Mouse (Mus musculus): ENCODE measurements around the gene Ldhc. TPM values are rescaled to one million over a fixed set of nuclear protein-coding genes. Genes with fewer than 3 reads are reported as not detected.
A peak's percentile ranks its signal among the peaks of the same experiment; 100 is the strongest.
"Not testable (repeated sequence)": the region's sequence is repeated elsewhere in the genome, so short reads cannot be mapped to it uniquely, and the experiment has no call there.

The Ldhc gene
- total and polyA plus RNA-seq, 3 experiments = not detected

DNA sequence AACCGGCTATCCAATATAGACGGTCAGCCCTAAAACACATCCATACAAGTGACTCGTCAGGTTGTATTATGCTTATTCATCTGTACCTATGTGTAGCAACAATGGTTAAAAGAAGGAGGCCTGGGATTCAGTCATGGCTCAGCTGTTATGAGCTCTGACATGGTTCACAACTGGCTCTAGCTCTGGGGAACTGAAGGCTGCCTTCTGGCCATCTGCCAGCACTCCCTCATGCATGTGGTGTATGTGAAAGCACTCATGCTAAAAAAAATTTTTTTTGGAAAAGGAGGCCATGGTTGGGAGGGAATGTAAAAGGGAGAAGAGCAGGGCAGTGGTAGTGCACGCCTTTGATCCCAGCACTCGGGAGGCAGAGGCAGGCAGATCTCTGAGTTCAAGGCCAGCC, 18.8 kb downstream of the Ldhc start:
- Histone ChIP-seq H3K9me3 (replicated peaks; ENCODE audit: low read length) (no peaks in the 10 kb centered on the region), H3K4me1 (ENCODE audit: control insufficient read depth in 1 of 2, insufficient read depth in 2 of 2) (peaks cover 2 to 14% of the 10 kb centered on the region in 2 experiments; a peak in 2 of 4 replicates), H3K36me3 (replicated peaks in 1 of 2; ENCODE audit: control insufficient read depth in 1 of 2, insufficient read depth in 1 of 2, low read length in 1 of 2) (peaks cover 0 to 2% of the 10 kb centered on the region in 2 experiments), H3K9ac (ENCODE audit: insufficient read depth, low read depth) (no peak overlapping the region), H3K79me2 (replicated peaks; ENCODE audit: control insufficient read depth, extremely low read depth, insufficient read depth, poor library complexity, severe bottlenecking) (no peaks in the 10 kb centered on the region), H3K27ac (ENCODE audit: insufficient read depth, low read depth) (no peak overlapping the region), H3K4me2 (ENCODE audit: insufficient read depth, low read depth, poor library complexity, severe bottlenecking) (no peak overlapping the region), H3K4me3 (replicated peaks in 1 of 3; ENCODE audit: low read depth in 2 of 3, low read length in 2 of 3, poor library complexity in 1 of 3) (no peak overlapping the region), H3K27me3 (replicated peaks) (no peaks in the 10 kb centered on the region)
- in situ Hi-C loops (cut with MboI; ENCODE audit: low pct_ligation_motif_present, low pct_unique_long_range_greater_than_20kb, low sequenced_read_pairs) = no loop called here
- dilution Hi-C loops (cut with MboI; ENCODE audit: extremely low pct_ligation_motif_present, extremely low pct_unique_long_range_greater_than_20kb, low sequenced_read_pairs) = no loop called here
- TF ChIP-seq RAD21 (IDR thresholded peaks at IDR 0.05; ENCODE audit: low read depth, low read length) (no peak), SMC3 (IDR thresholded peaks at IDR 0.05; ENCODE audit: low read depth, low read length) (no peak), ZKSCAN1 (IDR thresholded peaks at IDR 0.05; ENCODE audit: borderline replicate concordance, low read depth, low read length) (no peak), USF2 (conservative IDR thresholded peaks at IDR 0.05; ENCODE audit: low read depth, low read length) (no peak)
- DNase-seq (ENCODE audit: extremely low read depth) = no peak

DNA sequence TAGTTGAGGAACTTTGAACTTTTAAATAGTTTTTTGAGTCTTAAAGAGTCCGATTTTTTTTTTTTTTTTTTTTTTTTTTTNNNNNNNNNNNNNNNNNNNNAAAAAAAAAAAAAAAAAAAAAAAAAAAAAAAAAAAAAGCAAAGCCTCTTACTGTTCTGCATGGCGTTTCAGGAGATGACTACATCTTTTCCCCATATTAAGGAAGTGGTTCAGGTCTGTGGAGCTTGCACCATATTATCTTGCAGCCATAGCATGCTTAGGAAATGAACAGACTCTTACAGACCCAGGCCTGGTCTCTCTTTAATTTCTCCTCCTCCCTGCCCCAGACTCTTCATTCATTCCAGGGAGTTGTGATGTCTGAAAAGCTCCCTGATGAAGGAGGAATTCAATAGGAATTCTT, 20.0 kb downstream of the Ldhc start:
- Histone ChIP-seq H3K9ac (ENCODE audit: insufficient read depth, low read depth) (no peak overlapping the region), H3K27ac (ENCODE audit: insufficient read depth, low read depth) (no peak overlapping the region), H3K79me2 (replicated peaks; ENCODE audit: control insufficient read depth, extremely low read depth, insufficient read depth, poor library complexity, severe bottlenecking) (no peaks in the 10 kb centered on the region), H3K9me3 (replicated peaks; ENCODE audit: low read length) (no peaks in the 10 kb centered on the region), H3K4me1 (ENCODE audit: control insufficient read depth in 1 of 2, insufficient read depth in 2 of 2) (peaks cover 2 to 14% of the 10 kb centered on the region in 2 experiments; a peak in 2 of 4 replicates), H3K4me2 (ENCODE audit: insufficient read depth, low read depth, poor library complexity, severe bottlenecking) (no peak overlapping the region), H3K36me3 (replicated peaks in 1 of 2; ENCODE audit: control insufficient read depth in 1 of 2, insufficient read depth in 1 of 2, low read length in 1 of 2) (peaks cover 0 to 11% of the 10 kb centered on the region in 2 experiments), H3K4me3 (replicated peaks in 1 of 3; ENCODE audit: low read depth in 2 of 3, low read length in 2 of 3, poor library complexity in 1 of 3) (no peak overlapping the region), H3K27me3 (replicated peaks) (no peaks in the 10 kb centered on the region)
- dilution Hi-C loops (cut with MboI; ENCODE audit: extremely low pct_ligation_motif_present, extremely low pct_unique_long_range_greater_than_20kb, low sequenced_read_pairs) (no loop called here), in situ Hi-C loops (cut with MboI; ENCODE audit: low pct_ligation_motif_present, low pct_unique_long_range_greater_than_20kb, low sequenced_read_pairs) (no loop called here)
- TF ChIP-seq ZNF384 (IDR thresholded peaks at IDR 0.05; ENCODE audit: low read depth, low read length) (peak; percentile 91), MAZ (IDR thresholded peaks at IDR 0.05; ENCODE audit: low read depth, low read length) (no peak)
- DNase-seq (ENCODE audit: extremely low read depth) = peak; percentile 42

DNA sequence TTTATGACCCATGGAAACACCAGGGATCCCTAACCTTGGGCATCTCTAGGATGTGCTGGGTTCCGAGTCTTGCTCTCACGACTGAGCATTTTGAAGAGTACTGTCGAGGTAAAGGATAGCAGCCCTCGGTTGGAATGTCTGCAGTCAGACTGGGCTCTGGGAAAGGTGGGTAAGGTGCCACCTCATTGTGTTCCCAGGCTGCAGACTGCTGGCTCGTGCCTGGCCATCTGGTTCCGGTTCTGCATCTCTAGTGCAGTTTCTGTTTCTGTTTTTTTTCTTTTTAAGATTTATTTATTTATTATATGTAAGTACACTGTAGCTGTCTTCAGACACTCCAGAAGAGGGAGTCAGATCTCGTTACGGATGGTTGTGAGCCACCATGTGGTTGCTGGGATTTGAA, 20.9 kb downstream of the Ldhc start:
- TF ChIP-seq ETS1 (conservative IDR thresholded peaks at IDR 0.05; ENCODE audit: low read depth, low read length) (peak; percentile 35; the same call in 1 of the 2 replicates), IRF4 (IDR thresholded peaks at IDR 0.05; ENCODE audit: low read depth, low read length) (0 out of 2 replicates have a peak, but pooled peaks have one; percentile 12), BHLHE40 (IDR thresholded peaks at IDR 0.05; ENCODE audit: low read depth, low read length) (peak; percentile 76)
- H3K9me3 ChIP-seq (replicated peaks; ENCODE audit: low read length); H3K4me3 ChIP-seq (replicated peaks in 1 of 3; ENCODE audit: low read depth in 2 of 3, low read length in 2 of 3, poor library complexity in 1 of 3); H3K79me2 ChIP-seq (replicated peaks; ENCODE audit: control insufficient read depth, extremely low read depth, insufficient read depth, poor library complexity, severe bottlenecking); dilution Hi-C loops (cut with MboI; ENCODE audit: extremely low pct_ligation_motif_present, extremely low pct_unique_long_range_greater_than_20kb, low sequenced_read_pairs); in situ Hi-C loops (cut with MboI; ENCODE audit: low pct_ligation_motif_present, low pct_unique_long_range_greater_than_20kb, low sequenced_read_pairs); H3K27ac ChIP-seq (ENCODE audit: insufficient read depth, low read depth); H3K27me3 ChIP-seq (replicated peaks); H3K4me2 ChIP-seq (ENCODE audit: insufficient read depth, low read depth, poor library complexity, severe bottlenecking); H3K9ac ChIP-seq (ENCODE audit: insufficient read depth, low read depth): not testable (repeated sequence)
- peaks cover 3 to 21% of the 10 kb centered on the region in 2 experiments for H3K36me3 ChIP-seq (replicated peaks in 1 of 2; ENCODE audit: control insufficient read depth in 1 of 2, insufficient read depth in 1 of 2, low read length in 1 of 2)
- peaks cover 2 to 14% of the 10 kb centered on the region in 2 experiments; a peak in 2 of 4 replicates for H3K4me1 ChIP-seq (ENCODE audit: control insufficient read depth in 1 of 2, insufficient read depth in 2 of 2)
- DNase-seq (ENCODE audit: extremely low read depth) = peak; percentile 9

Data from CH12.LX (cell line).